Mouse (Mus musculus): ENCODE measurements around the gene Endog. TPM values are rescaled to one million over a fixed set of nuclear protein-coding genes. Genes with fewer than 3 reads are reported as not detected.

The Endog gene
- polyA plus RNA-seq, 1 experiment = 6.2 TPM

DNA sequence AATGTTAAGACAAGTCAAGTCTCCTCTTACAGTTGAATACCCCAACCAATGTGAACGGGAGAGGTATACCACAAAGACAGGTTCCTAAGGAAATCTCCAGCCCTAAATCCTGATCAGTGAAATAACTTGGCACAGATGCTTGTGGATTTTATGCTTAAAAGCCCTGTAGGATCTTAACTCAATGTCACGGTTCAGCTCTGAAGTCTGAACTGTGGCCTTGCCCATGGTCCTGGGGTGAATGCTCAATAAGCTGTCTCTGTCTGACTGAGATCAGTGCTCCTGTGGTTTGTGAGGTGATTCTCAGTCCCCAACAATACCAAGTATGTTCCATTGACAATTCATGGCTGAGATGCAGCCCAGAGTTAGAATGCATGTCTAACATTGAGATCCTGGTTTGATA, 11.1 kb downstream of the Endog start:
- no peak overlapping the region for H3K4me3 ChIP-seq (ENCODE audit: insufficient read depth, low read length)
- TF ChIP-seq POLR2A (IDR thresholded peaks at IDR 0.05; ENCODE audit: low read depth, low read length) = no peak
- no peak for TF ChIP-seq CTCF (IDR thresholded peaks at IDR 0.05; ENCODE audit: borderline replicate concordance, insufficient read depth, low read length)
- H3K27ac ChIP-seq (ENCODE audit: insufficient read depth, low read length) = no peak overlapping the region
- no peaks in the 10 kb centered on the region for H3K4me1 ChIP-seq (ENCODE audit: control insufficient read depth, insufficient read depth, low read length)

DNA sequence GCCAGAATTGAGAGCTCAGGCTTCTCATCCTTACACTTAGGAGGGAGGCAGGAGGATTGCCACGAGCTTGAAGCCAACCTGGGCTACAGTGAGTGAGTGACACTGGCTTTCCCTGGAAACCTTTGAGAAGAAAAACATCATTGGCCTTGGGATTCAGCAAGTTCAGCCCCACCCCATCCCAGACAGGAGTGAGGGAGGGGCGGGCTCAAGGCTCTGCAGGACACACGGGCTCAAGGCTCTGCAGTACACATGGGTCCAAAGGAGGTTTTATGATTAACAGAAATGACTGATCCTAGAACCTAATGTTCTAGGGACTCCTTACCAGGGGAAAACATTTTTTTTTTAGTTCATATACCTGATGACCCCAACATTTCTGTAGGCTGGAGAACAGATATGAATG, 12.4 kb downstream of the Endog start:
- no peak overlapping the region for H3K27ac ChIP-seq (ENCODE audit: insufficient read depth, low read length)
- no peak overlapping the region for H3K4me3 ChIP-seq (ENCODE audit: insufficient read depth, low read length)
- TF ChIP-seq CTCF (IDR thresholded peaks at IDR 0.05; ENCODE audit: borderline replicate concordance, insufficient read depth, low read length) = no peak
- TF ChIP-seq POLR2A (IDR thresholded peaks at IDR 0.05; ENCODE audit: low read depth, low read length) = no peak
- no peaks in the 10 kb centered on the region for H3K4me1 ChIP-seq (ENCODE audit: control insufficient read depth, insufficient read depth, low read length)

DNA sequence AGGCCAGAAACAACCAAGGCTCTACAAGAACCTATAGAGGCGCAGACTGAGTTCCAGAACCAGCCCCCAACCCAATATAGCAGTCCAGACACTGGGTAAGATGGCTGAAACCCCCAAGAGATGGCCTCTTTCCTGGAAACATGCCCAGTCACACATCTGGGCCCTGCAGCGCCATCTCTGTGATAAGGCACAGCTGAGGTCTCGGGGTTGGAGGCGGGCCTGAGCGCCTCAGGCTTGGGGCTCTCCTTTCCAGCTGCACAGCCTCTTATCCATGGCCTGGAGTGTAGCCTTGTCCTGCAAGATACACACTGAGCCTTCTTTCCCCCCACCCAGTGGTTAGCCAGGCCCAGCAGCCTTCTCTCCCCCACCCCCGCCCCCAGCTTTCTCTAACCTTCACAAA, 14.0 kb downstream of the Endog start:
- no peak overlapping the region for H3K4me3 ChIP-seq (ENCODE audit: insufficient read depth, low read length)
- H3K27ac ChIP-seq (ENCODE audit: insufficient read depth, low read length) = no peak overlapping the region
- H3K4me1 ChIP-seq (ENCODE audit: control insufficient read depth, insufficient read depth, low read length) = no peaks in the 10 kb centered on the region
- TF ChIP-seq POLR2A (IDR thresholded peaks at IDR 0.05; ENCODE audit: low read depth, low read length) (no peak), CTCF (IDR thresholded peaks at IDR 0.05; ENCODE audit: borderline replicate concordance, insufficient read depth, low read length) (no peak)

DNA sequence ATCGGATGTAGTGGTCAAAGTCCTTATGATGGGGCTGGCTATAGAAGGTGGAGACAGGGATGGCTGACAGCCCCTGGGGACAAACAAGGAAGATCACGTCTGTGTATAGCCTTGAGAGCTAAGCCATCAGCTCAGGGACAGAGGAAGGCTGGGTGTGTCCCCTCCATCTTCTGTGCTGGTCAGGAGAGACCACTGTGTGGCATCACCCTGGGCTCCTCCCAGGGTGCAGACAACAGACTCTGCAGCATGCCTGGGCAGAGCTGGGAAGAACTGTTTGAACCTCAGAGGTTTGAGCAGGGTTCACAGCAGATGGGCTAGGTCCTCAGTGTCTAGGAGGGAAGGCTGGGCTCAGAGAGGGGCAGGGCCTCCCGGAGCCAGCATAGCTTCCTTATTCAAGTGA, 14.4 kb downstream of the Endog start:
- Histone ChIP-seq H3K4me3 (ENCODE audit: insufficient read depth, low read length) (no peak overlapping the region), H3K4me1 (ENCODE audit: control insufficient read depth, insufficient read depth, low read length) (no peaks in the 10 kb centered on the region), H3K27ac (ENCODE audit: insufficient read depth, low read length) (no peak overlapping the region)
- TF ChIP-seq CTCF (IDR thresholded peaks at IDR 0.05; ENCODE audit: borderline replicate concordance, insufficient read depth, low read length) (no peak), POLR2A (IDR thresholded peaks at IDR 0.05; ENCODE audit: low read depth, low read length) (no peak)

DNA sequence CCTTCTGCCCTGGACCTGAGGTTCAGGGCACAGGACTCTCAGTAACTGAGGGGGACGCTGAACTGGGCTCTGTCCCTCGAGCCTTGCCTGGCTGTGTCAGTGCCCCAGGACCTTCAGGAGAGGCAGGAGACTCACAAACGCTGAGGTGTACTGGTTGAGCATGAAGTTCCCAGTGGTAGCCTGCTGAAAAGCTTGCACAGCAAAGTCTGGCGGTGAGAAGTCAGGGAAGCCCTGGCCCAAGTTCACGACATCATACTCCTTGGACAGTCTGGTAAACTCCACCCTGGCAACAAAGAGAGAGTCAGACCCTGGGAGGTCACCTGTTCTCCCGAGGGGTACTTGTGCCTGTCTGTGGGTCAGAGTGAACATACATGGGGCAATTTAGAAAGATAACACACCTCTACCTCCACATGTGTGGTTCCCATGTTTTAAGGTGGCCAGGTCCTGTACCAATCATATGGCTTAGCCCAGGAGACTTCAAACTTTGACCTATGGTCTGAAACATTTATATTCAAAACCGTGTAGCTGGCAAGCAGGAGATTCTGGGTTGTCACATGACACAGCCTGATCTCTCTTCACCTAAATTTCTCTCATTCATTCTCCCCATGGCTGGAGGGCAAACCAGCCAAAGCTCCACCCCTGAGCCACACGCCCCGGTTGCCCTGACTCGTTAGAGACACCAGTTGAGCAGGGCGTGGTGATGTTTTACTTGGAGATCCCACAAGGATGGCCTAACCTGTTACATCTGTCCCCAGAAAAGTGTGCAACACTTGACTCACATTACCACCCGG, 20.7 kb downstream of the Endog start:
- TF ChIP-seq CTCF (IDR thresholded peaks at IDR 0.05; ENCODE audit: borderline replicate concordance, insufficient read depth, low read length) = no peak
- no peak for TF ChIP-seq POLR2A (IDR thresholded peaks at IDR 0.05; ENCODE audit: low read depth, low read length)
- Histone ChIP-seq H3K4me1 (ENCODE audit: control insufficient read depth, insufficient read depth, low read length) (no peaks in the 10 kb centered on the region), H3K27ac (ENCODE audit: insufficient read depth, low read length) (no peak overlapping the region), H3K4me3 (ENCODE audit: insufficient read depth, low read length) (no peak overlapping the region)

DNA sequence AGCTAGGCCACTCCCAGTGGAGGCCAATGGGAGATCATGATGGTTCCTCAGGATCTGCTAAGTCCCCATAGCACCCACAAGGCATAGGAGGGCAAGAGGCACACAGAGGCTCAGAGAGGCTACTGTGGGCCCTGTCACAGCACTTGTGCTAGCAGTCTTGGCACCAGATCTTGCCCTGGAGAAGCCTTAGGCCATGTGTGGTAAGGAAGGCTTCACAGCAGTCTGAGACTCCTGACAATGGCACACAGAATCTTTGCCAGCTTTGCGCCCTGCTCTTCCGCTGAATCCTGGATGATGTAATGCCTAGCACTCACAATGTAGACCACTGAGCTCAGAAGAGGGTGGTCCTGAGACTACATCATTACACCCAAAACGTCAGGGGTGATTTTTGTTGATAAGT, 23.4 kb downstream of the Endog start:
- H3K4me3 ChIP-seq (ENCODE audit: insufficient read depth, low read length) = no peak overlapping the region

DNA sequence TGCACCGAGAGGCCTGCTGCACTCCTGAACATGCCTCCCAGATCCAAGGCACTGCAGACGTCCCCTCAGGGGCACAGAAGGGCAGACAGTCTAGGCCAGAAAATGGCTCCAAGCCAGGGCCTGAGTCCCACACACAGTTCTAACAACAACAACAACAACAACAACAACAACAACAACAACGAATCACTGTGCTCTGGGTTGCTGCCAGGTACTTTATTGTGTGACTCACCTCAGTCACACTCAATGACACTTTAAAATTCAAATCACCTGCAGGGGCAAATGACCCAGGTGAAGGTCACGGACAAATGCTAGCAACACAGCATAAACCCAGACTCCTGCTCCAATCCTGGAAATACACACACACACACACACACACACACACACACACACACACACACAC, 26.7 kb downstream of the Endog start:
- TF ChIP-seq POLR2A (IDR thresholded peaks at IDR 0.05; ENCODE audit: low read depth, low read length) (no peak), CTCF (IDR thresholded peaks at IDR 0.05; ENCODE audit: borderline replicate concordance, insufficient read depth, low read length) (no peak)
- peaks cover 2% of the 10 kb centered on the region; the same call in 1 of the 2 replicates for H3K4me1 ChIP-seq (ENCODE audit: control insufficient read depth, insufficient read depth, low read length)
- no peak overlapping the region for H3K27ac ChIP-seq (ENCODE audit: insufficient read depth, low read length)
- H3K4me3 ChIP-seq (ENCODE audit: insufficient read depth, low read length) = no peak overlapping the region

More for the DNA sequence above, 23.4 kb downstream of the Endog start:
- peaks cover under 1% of the 10 kb centered on the region; the same call in 1 of the 2 replicates for H3K4me1 ChIP-seq (ENCODE audit: control insufficient read depth, insufficient read depth, low read length)
- no peak overlapping the region for H3K27ac ChIP-seq (ENCODE audit: insufficient read depth, low read length)
- TF ChIP-seq CTCF (IDR thresholded peaks at IDR 0.05; ENCODE audit: borderline replicate concordance, insufficient read depth, low read length) (no peak), POLR2A (IDR thresholded peaks at IDR 0.05; ENCODE audit: low read depth, low read length) (no peak)

DNA sequence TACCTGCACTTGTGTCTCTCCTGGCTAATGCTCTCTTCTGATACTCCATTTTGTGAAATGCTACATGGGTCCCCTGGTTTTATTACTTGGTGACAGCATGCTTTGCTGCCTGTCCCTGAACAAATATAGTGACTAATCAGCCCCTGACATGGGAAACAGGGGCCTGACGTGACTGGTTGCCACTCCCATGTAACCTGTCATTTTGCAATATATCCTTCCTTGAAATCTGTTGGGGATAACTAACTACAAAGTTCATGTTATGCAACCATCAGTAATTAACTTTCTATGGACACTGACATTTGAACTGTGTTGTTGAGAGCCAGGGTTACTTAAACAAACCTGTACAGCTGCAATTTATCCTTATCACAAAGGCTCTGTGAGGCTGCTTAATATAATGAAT, 28.7 kb downstream of the Endog start:
- H3K4me3 ChIP-seq (ENCODE audit: insufficient read depth, low read length) = no peak overlapping the region
- H3K27ac ChIP-seq (ENCODE audit: insufficient read depth, low read length) = no peak overlapping the region
- H3K4me1 ChIP-seq (ENCODE audit: control insufficient read depth, insufficient read depth, low read length) = peaks cover 2% of the 10 kb centered on the region; the same call in 1 of the 2 replicates
- TF ChIP-seq CTCF (IDR thresholded peaks at IDR 0.05; ENCODE audit: borderline replicate concordance, insufficient read depth, low read length) (no peak), POLR2A (IDR thresholded peaks at IDR 0.05; ENCODE audit: low read depth, low read length) (no peak)

DNA sequence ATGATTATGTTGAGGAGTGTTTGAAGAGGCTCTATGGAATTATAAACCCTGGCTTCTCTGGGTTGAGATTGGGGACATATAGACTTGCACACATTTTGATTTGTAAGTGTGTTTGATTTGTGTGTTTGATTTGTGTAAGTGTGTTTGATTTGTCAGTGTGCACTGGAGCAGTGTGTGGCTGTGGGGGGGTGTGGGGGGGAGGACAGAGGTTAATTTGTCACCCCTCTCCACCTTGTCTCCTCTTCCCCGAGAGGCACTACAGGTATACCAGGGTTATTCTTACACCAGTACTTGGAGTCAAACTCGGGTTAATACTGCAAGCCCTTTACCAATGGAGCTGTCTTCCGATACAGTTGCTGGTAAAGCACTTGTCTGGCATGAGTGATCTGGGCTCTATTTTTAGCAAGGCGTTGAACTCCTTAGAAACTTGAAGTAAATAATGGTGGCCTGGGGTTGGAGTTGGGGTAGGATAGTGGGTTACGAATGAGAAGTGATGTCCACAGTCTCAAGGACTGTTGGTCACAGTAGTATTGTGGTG, 29.2 kb downstream of the Endog start:
- Histone ChIP-seq H3K27ac (ENCODE audit: insufficient read depth, low read length) (no peak overlapping the region), H3K4me1 (ENCODE audit: control insufficient read depth, insufficient read depth, low read length) (peaks cover 2% of the 10 kb centered on the region; the same call in 1 of the 2 replicates), H3K4me3 (ENCODE audit: insufficient read depth, low read length) (no peak overlapping the region)
- no peak for TF ChIP-seq POLR2A (IDR thresholded peaks at IDR 0.05; ENCODE audit: low read depth, low read length)
- no peak for TF ChIP-seq CTCF (IDR thresholded peaks at IDR 0.05; ENCODE audit: borderline replicate concordance, insufficient read depth, low read length)

DNA sequence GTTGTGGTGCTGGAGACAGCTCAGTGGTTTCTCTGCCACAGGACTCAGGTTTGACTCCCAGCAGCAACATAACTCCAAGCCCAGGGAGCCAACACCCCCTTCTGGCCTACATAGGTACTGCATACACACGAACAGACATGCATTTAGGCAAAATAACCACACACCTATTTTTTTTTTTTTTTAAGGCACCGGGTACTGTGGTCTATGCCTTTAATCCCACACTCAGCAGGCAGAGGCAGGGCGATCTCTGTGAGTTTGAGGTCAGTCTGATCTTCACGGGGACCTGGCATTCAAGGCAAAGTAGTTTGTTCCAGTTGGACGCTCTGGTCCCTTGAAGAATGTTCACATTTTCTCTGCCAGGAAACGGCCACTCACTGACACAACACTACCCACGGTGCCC, 32.1 kb downstream of the Endog start:
- peaks cover 2% of the 10 kb centered on the region; the same call in 1 of the 2 replicates for H3K4me1 ChIP-seq (ENCODE audit: control insufficient read depth, insufficient read depth, low read length)
- TF ChIP-seq CTCF (IDR thresholded peaks at IDR 0.05; ENCODE audit: borderline replicate concordance, insufficient read depth, low read length) (no peak), POLR2A (IDR thresholded peaks at IDR 0.05; ENCODE audit: low read depth, low read length) (no peak)
- H3K4me3 ChIP-seq (ENCODE audit: insufficient read depth, low read length) = no peak overlapping the region
- H3K27ac ChIP-seq (ENCODE audit: insufficient read depth, low read length) = no peak overlapping the region
